Mouse (Mus musculus) heart, postnatal 0 days (tissue): ENCODE measurements around the gene Cdkn2d.

Experiments
- CTCF ChIP-seq: IDR thresholded peaks from 2 replicates; pipeline ENCODE4 v1.5.1; 2016; ENCODE audit warnings: antibody characterized with exemption, control low read depth, low read depth
- EP300 ChIP-seq: IDR thresholded peaks from 2 replicates; pipeline ENCODE4 v1.6.1; 2016; ENCODE audit warnings: antibody characterized with exemption, low read depth

DNA sequence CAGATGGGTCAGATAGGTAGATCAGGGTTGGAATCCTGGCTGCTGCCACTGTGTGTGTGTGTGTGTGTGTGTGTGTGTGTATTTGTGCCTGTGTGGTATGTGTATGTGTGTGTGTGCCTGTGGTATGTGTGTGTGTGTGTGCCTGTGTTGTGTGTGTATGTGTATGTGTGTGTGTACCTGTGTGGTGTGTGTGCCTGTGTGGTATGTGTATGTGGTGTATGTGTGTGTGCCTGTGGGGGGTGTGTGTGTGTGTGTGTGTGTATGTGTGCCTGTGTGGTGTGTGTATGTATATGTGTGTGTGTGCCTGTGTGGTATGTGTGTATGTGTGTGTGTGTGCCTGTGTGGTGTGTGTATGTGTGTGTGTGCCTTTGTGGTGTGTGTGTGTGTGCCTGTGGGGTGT lies 36.5 kb downstream of the Cdkn2d start:
- no peak for TF ChIP-seq EP300
- TF ChIP-seq CTCF: no peak
